Mouse (Mus musculus) erythroblast, embryonic 14.5 days (primary cell): ENCODE results near the gene Trim50. TPM values are rescaled to one million over a fixed set of nuclear protein-coding genes. Genes with fewer than 3 reads are reported as not detected.

ENCODE experiments used
- H3K27me3 ChIP-seq: 2 replicates; pipeline ENCODE4 v1.6.1; 2012; ENCODE audit warnings: inconsistent platforms; ENCODE audit not compliant: control insufficient read depth
- H3K36me3 ChIP-seq: 2 replicates; pipeline ENCODE4 v1.6.1; 2012; ENCODE audit warnings: mild to moderate bottlenecking, inconsistent platforms; ENCODE audit not compliant: control insufficient read depth
- H3K4me1 ChIP-seq: 2 replicates; pipeline ENCODE4 v1.6.1; 2012; ENCODE audit warnings: inconsistent platforms; ENCODE audit not compliant: control insufficient read depth
- H3K4me3 ChIP-seq: replicated peaks from 2 replicates; pipeline ENCODE3; 2012; ENCODE audit warnings: moderate library complexity, mild to moderate bottlenecking, inconsistent platforms
- H3K9me3 ChIP-seq: 2 replicates; pipeline ENCODE4 v1.6.1; 2012; ENCODE audit warnings: low read length, inconsistent platforms, mixed read lengths; ENCODE audit not compliant: control insufficient read depth
- GATA1 ChIP-seq: IDR thresholded peaks from 2 replicates; pipeline ENCODE4 v1.6.1; 2012; ENCODE audit warnings: low read length, inconsistent platforms, mixed read lengths
- TAL1 ChIP-seq: IDR thresholded peaks from 3 replicates; pipeline ENCODE4 v1.6.1; 2012; ENCODE audit warnings: low read length, inconsistent platforms, mixed read lengths
- polyA plus RNA-seq: library from polyadenylated mRNA; stranded (reverse); fragments of >175 nt; gene quantifications from 2 replicates; pipeline ENCODE4 v1.2.3, GENCODE M21; 2012

Trim50 gene
- polyA plus RNA-seq, 1 experiment = not detected

DNA sequence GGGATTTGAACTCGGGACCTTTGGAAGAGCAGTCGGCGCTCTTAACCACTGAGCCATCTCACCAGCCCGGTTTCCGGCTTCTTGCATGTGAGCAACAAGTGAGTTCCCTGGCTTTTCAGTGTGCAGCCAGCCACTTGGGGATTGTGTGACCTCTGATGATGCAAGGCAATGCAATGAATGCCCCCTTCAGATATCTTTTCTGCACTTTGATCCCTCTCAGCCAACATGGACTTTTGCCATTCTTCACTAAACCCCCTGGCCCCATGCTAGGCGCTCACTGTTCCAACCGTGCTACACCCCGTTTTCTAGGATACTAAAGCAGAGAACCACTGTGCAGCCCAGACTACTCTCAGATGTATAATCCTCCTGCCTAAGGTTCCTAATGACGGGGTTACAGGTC, 52.3 kb downstream of the Trim50 start:
- H3K9me3 ChIP-seq = no peaks in the 10 kb centered on the region
- TF ChIP-seq TAL1 = no peak
- no peak for TF ChIP-seq GATA1
- H3K27me3 ChIP-seq = no peaks in the 10 kb centered on the region
- H3K4me3 ChIP-seq = no peak overlapping the region
- no peaks in the 10 kb centered on the region for H3K4me1 ChIP-seq
- H3K36me3 ChIP-seq = no peaks in the 10 kb centered on the region

DNA sequence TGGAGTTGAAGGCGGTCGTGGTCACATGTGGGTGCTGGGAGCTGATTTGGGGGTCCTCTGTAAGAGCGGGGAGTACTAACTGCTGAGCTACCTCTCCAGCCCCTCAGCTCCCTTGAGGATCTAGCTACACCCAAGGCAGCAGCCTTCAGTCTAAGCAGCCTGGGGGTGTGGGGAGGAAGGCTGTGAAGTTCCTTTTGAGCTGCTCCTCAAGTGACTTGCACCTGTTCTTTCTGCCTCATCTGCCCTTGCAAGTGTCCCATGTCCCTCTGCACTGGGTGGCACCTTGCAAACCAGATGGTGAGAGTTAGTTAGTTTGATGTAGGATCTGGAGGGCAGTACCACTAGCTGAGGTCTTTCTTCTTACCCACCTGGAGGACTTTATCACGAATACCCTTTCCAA, 55.0 kb downstream of the Trim50 start:
- Histone ChIP-seq H3K9me3 (no peaks in the 10 kb centered on the region), H3K4me1 (no peaks in the 10 kb centered on the region), H3K27me3 (no peaks in the 10 kb centered on the region), H3K4me3 (no peak overlapping the region), H3K36me3 (no peaks in the 10 kb centered on the region)
- TF ChIP-seq GATA1 (no peak), TAL1 (no peak)

- TF ChIP-seq GATA1 = no peak
- no peak for TF ChIP-seq TAL1
- Histone ChIP-seq H3K36me3 (no peaks in the 10 kb centered on the region), H3K4me1 (no peaks in the 10 kb centered on the region), H3K4me3 (no peak overlapping the region), H3K9me3 (no peaks in the 10 kb centered on the region), H3K27me3 (no peaks in the 10 kb centered on the region)
Measured at GRCm38 (mm10) chr5:135410266-135410665, 57.2 kb downstream of the Trim50 start.

Other genes with a start within 250 kb of the Trim50 start
- gene Tbl2, start 203.6 kb upstream of the Trim50 start, polyA plus RNA-seq = 0.58 and 0.84 TPM in 2 replicates
- 9.0 and 9.3 TPM in 2 replicates for gene Bcl7b, start 185.0 kb upstream of the Trim50 start, polyA plus RNA-seq
- 2.5 and 2.8 TPM in 2 replicates for gene Baz1b, start 166.0 kb upstream of the Trim50 start, polyA plus RNA-seq
- 0.01 TPM in 1 of 2 replicates, not detected in the other for gene Fzd9, start 102.1 kb upstream of the Trim50 start, polyA plus RNA-seq
- not detected in 2 replicates for gene Fkbp6, start 3.3 kb upstream of the Trim50 start, polyA plus RNA-seq
- 0.55 and 1.3 TPM in 2 replicates for gene Nsun5, start 16.7 kb downstream of the Trim50 start, polyA plus RNA-seq
- gene Pom121, start 41.3 kb downstream of the Trim50 start, polyA plus RNA-seq = 6.3 and 6.6 TPM in 2 replicates
- 0.07 TPM in 1 of 2 replicates, not detected in the other for gene Hip1, start 191.8 kb downstream of the Trim50 start, polyA plus RNA-seq
- not detected in 2 replicates for gene Ccl26, start 210.3 kb downstream of the Trim50 start, polyA plus RNA-seq
- gene Ccl24, start 219.8 kb downstream of the Trim50 start, polyA plus RNA-seq = 0.03 TPM in 1 of 2 replicates, not detected in the other